Mouse (Mus musculus): ENCODE measurements around the gene Cadm1. TPM values are rescaled to one million over a fixed set of nuclear protein-coding genes. Genes with fewer than 3 reads are reported as not detected.

Cadm1 gene
- polyA plus RNA-seq, 1 experiment from 2014 or later, result 150 TPM

DNA sequence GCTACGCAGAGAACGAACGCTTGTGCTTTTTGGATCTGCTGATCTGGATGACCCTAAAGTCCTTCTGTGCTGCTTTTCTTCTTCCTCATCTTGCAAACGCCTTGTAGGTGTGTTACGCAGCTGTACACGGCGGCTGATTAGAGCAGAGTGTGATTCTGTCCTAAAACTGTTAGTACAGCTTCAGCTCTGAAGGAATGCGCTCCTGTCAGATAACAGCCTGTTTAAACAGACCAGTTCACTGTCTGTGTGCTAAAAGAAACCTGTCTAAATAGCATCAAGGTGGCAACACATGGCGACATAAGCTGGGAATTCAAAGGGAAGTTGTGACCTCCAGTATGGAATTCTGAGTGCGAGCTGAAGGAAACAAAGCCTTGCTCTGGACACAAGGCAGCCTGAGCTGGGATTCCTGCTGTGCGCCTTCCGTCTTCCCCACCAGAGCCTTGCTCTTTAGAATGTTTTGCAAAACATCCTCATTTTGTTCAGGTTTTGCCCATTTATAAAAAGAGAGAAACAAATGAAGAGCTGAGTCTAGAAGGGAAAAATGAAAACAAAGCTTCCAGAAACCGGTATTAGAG, 273.6 kb downstream of the Cadm1 start:
- Histone ChIP-seq H3K9ac (ENCODE audit: low read depth, low read length) (no peak overlapping the region), H3K4me2 (replicated peaks; ENCODE audit: low read depth, low read length) (no peak overlapping the region), H3K9me3 (ENCODE audit: control insufficient read depth, low read length) (no peaks in the 10 kb centered on the region), H3K4me1 (replicated peaks; ENCODE audit: control insufficient read depth, insufficient read depth, low read length) (peaks cover 5% of the 10 kb centered on the region; the same call in 1 of the 2 replicates), H3K27ac (ENCODE audit: low read depth, low read length) (no peak overlapping the region), H3K4me3 (ENCODE audit: low read depth, low read length) (no peak overlapping the region), H3K36me3 (ENCODE audit: control insufficient read depth, insufficient read depth, low read length) (no peaks in the 10 kb centered on the region), H3K27me3 (ENCODE audit: control insufficient read depth, insufficient read depth, low read length) (no peaks in the 10 kb centered on the region)
- ATAC-seq (ENCODE audit: low FRiP score), result no peak
- 56% methylated on average over 13 of the region's 13 CpGs for WGBS
- DNase-seq (ENCODE audit: low spot score), result peak; percentile 6

GRCm38 (mm10) chr9:47805658-47806057, 275.7 kb downstream of the Cadm1 start:
- no peak for ATAC-seq (ENCODE audit: low FRiP score)
- Histone ChIP-seq H3K4me1 (replicated peaks; ENCODE audit: control insufficient read depth, insufficient read depth, low read length) (peaks cover 5% of the 10 kb centered on the region; the same call in 1 of the 2 replicates), H3K27me3 (ENCODE audit: control insufficient read depth, insufficient read depth, low read length) (no peaks in the 10 kb centered on the region), H3K4me2 (replicated peaks; ENCODE audit: low read depth, low read length) (no peak overlapping the region), H3K27ac (ENCODE audit: low read depth, low read length) (no peak overlapping the region), H3K9ac (ENCODE audit: low read depth, low read length) (no peak overlapping the region), H3K4me3 (ENCODE audit: low read depth, low read length) (no peak overlapping the region), H3K9me3 (ENCODE audit: control insufficient read depth, low read length) (no peaks in the 10 kb centered on the region), H3K36me3 (ENCODE audit: control insufficient read depth, insufficient read depth, low read length) (no peaks in the 10 kb centered on the region)
- 69% methylated on average over 7 of the region's 7 CpGs for WGBS
- DNase-seq (ENCODE audit: low spot score), result no peak

DNA sequence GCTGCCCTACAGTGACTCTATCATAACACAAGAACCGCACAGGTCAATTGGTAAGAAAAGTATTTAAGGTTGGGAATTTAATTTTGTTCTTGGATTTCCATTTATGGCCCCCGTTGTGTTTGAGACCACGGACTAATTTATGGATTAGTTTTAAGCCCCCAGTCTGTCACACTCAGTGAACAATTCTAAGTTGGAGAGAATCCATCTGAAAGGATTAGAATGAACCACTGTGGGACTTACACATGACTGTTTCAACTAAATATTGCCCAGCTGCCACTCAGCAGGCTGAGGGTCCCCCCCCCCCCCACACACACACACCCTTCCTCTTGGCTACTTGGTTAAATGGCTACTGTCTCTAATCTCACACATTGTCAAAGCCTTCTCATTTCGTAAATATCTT, 295.7 kb downstream of the Cadm1 start:
- WGBS, result 86% methylated on average over 4 of the region's 4 CpGs
- H3K4me3 ChIP-seq (ENCODE audit: low read depth, low read length), result no peak overlapping the region
- no peak for DNase-seq (ENCODE audit: low spot score)
- H3K27ac ChIP-seq (ENCODE audit: low read depth, low read length), result no peak overlapping the region
- H3K36me3 ChIP-seq (ENCODE audit: control insufficient read depth, insufficient read depth, low read length), result no peaks in the 10 kb centered on the region
- H3K4me1 ChIP-seq (replicated peaks; ENCODE audit: control insufficient read depth, insufficient read depth, low read length), result no peaks in the 10 kb centered on the region; the same call in 1 of the 2 replicates
- H3K9ac ChIP-seq (ENCODE audit: low read depth, low read length), result no peak overlapping the region
- H3K27me3 ChIP-seq (ENCODE audit: control insufficient read depth, insufficient read depth, low read length), result no peaks in the 10 kb centered on the region
- ATAC-seq (ENCODE audit: low FRiP score), result no peak
- no peaks in the 10 kb centered on the region for H3K9me3 ChIP-seq (ENCODE audit: control insufficient read depth, low read length)
- no peak overlapping the region for H3K4me2 ChIP-seq (replicated peaks; ENCODE audit: low read depth, low read length)

DNA sequence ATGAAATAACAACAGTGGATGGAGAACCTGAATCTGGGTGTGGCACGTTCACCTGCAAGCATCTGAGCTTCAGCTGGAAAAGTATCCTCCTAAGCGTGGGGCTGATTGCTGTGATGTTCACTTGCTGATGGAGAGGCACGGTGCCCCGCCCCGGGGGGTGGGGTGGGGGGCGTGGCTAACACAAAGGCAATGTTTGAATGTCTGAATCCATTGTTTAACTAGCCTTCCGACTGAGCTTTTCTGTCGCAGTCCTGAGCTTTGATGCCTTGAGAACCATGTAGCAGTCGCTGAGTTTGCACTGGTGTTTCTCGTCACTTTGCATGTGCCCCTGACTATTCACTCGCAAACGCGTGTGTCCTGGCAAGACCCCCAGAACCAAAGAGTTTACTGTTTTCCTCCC, 298.8 kb downstream of the Cadm1 start:
- H3K4me3 ChIP-seq (ENCODE audit: low read depth, low read length), result no peak overlapping the region; the same call in 1 of the 2 replicates
- no peaks in the 10 kb centered on the region; the same call in 1 of the 2 replicates for H3K4me1 ChIP-seq (replicated peaks; ENCODE audit: control insufficient read depth, insufficient read depth, low read length)
- 5% methylated on average over 13 of the region's 13 CpGs for WGBS
- no peak overlapping the region for H3K27ac ChIP-seq (ENCODE audit: low read depth, low read length)
- H3K4me2 ChIP-seq (replicated peaks; ENCODE audit: low read depth, low read length), result peak overlapping the region; percentile 43
- peak overlapping the region; percentile 38; the same call in 1 of the 2 replicates for H3K9ac ChIP-seq (ENCODE audit: low read depth, low read length)
- peak; percentile 69 for DNase-seq (ENCODE audit: low spot score)
- ATAC-seq (ENCODE audit: low FRiP score), result no peak; the same call in 1 of the 2 replicates
- no peaks in the 10 kb centered on the region for H3K27me3 ChIP-seq (ENCODE audit: control insufficient read depth, insufficient read depth, low read length)
- H3K9me3 ChIP-seq (ENCODE audit: control insufficient read depth, low read length), result no peaks in the 10 kb centered on the region
- no peaks in the 10 kb centered on the region for H3K36me3 ChIP-seq (ENCODE audit: control insufficient read depth, insufficient read depth, low read length)

DNA sequence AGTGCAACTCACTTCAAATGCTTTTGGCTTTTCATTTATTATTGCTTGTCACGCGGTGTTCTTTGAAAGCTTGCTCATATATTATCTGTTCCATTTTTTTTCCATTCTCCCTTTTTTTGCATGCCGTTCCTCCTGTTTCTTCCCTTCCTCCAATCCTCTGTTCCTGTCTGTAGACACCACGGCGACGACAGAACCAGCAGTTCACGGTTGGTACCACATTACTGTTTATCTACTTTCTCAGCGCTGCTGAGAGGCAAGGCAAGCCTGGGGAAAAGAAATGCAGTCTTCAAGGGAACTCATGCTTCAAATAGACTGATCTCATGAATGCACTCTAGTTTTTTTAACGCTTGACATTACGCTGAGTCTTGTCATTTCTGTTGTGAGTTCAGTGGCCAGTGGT, 299.2 kb downstream of the Cadm1 start:
- no peaks in the 10 kb centered on the region for H3K9me3 ChIP-seq (ENCODE audit: control insufficient read depth, low read length)
- no peak overlapping the region; the same call in 1 of the 2 replicates for H3K4me3 ChIP-seq (ENCODE audit: low read depth, low read length)
- WGBS, result 42% methylated on average over 10 of the region's 10 CpGs
- H3K4me2 ChIP-seq (replicated peaks; ENCODE audit: low read depth, low read length), result peak overlapping the region; percentile 43
- no peaks in the 10 kb centered on the region; the same call in 1 of the 2 replicates for H3K4me1 ChIP-seq (replicated peaks; ENCODE audit: control insufficient read depth, insufficient read depth, low read length)
- no peaks in the 10 kb centered on the region for H3K27me3 ChIP-seq (ENCODE audit: control insufficient read depth, insufficient read depth, low read length)
- H3K9ac ChIP-seq (ENCODE audit: low read depth, low read length), result peak overlapping the region; percentile 38; the same call in 1 of the 2 replicates
- ATAC-seq (ENCODE audit: low FRiP score), result no peak
- H3K36me3 ChIP-seq (ENCODE audit: control insufficient read depth, insufficient read depth, low read length), result no peaks in the 10 kb centered on the region
- DNase-seq (ENCODE audit: low spot score), result no peak
- no peak overlapping the region for H3K27ac ChIP-seq (ENCODE audit: low read depth, low read length)

DNA sequence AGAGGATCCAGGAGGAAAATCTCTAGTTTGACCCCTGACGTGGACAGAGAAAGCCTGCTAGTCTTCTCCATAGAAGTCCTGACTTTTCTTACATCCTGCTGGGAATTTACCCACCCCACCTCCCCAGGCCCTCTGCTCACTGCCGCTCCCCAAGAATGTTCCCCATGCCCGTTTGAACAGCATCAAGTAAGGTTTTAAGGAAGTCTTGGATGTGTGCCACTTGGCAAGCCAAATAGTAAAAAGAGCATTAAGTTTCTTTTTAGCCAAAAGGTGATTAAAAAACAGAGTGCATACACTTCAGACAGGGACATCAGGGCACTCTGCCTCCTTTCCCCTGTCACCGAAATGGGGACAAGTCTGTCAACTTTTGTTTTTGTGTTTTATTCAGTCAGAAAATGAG, 299.9 kb downstream of the Cadm1 start:
- H3K4me2 ChIP-seq (replicated peaks; ENCODE audit: low read depth, low read length), result no peak overlapping the region
- DNase-seq (ENCODE audit: low spot score) (no peak), ATAC-seq (ENCODE audit: low FRiP score) (no peak)
- no peak overlapping the region for H3K9ac ChIP-seq (ENCODE audit: low read depth, low read length)
- H3K4me3 ChIP-seq (ENCODE audit: low read depth, low read length), result no peak overlapping the region
- H3K4me1 ChIP-seq (replicated peaks; ENCODE audit: control insufficient read depth, insufficient read depth, low read length), result no peaks in the 10 kb centered on the region; the same call in 1 of the 2 replicates
- no peak overlapping the region for H3K27ac ChIP-seq (ENCODE audit: low read depth, low read length)
- H3K27me3 ChIP-seq (ENCODE audit: control insufficient read depth, insufficient read depth, low read length), result no peaks in the 10 kb centered on the region
- H3K9me3 ChIP-seq (ENCODE audit: control insufficient read depth, low read length), result no peaks in the 10 kb centered on the region
- WGBS, result 57% methylated on average over 4 of the region's 4 CpGs
- H3K36me3 ChIP-seq (ENCODE audit: control insufficient read depth, insufficient read depth, low read length), result no peaks in the 10 kb centered on the region

GRCm38 (mm10) chr9:47831412-47831811, 301.4 kb downstream of the Cadm1 start:
- DNase-seq (ENCODE audit: low spot score) (no peak), ATAC-seq (ENCODE audit: low FRiP score) (no peak)
- Histone ChIP-seq H3K4me1 (replicated peaks; ENCODE audit: control insufficient read depth, insufficient read depth, low read length) (no peaks in the 10 kb centered on the region; the same call in 1 of the 2 replicates), H3K27ac (ENCODE audit: low read depth, low read length) (no peak overlapping the region), H3K27me3 (ENCODE audit: control insufficient read depth, insufficient read depth, low read length) (no peaks in the 10 kb centered on the region), H3K36me3 (ENCODE audit: control insufficient read depth, insufficient read depth, low read length) (no peaks in the 10 kb centered on the region), H3K4me3 (ENCODE audit: low read depth, low read length) (no peak overlapping the region), H3K9ac (ENCODE audit: low read depth, low read length) (no peak overlapping the region), H3K9me3 (ENCODE audit: control insufficient read depth, low read length) (no peaks in the 10 kb centered on the region), H3K4me2 (replicated peaks; ENCODE audit: low read depth, low read length) (no peak overlapping the region)
- 65% methylated on average over 4 of the region's 4 CpGs for WGBS

- 14% methylated on average over 6 of the region's 8 CpGs for WGBS
- H3K27ac ChIP-seq (ENCODE audit: low read depth, low read length), result no peak overlapping the region
- H3K27me3 ChIP-seq (ENCODE audit: control insufficient read depth, insufficient read depth, low read length), result no peaks in the 10 kb centered on the region
- no peaks in the 10 kb centered on the region for H3K36me3 ChIP-seq (ENCODE audit: control insufficient read depth, insufficient read depth, low read length)
- peak; percentile 63; the same call in 1 of the 2 replicates for ATAC-seq (ENCODE audit: low FRiP score)
- DNase-seq (ENCODE audit: low spot score), result no peak
- no peak overlapping the region for H3K9ac ChIP-seq (ENCODE audit: low read depth, low read length)
- H3K4me1 ChIP-seq (replicated peaks; ENCODE audit: control insufficient read depth, insufficient read depth, low read length), result peaks cover 7% of the 10 kb centered on the region; the same call in 1 of the 2 replicates
- H3K9me3 ChIP-seq (ENCODE audit: control insufficient read depth, low read length), result no peaks in the 10 kb centered on the region
- no peak overlapping the region for H3K4me2 ChIP-seq (replicated peaks; ENCODE audit: low read depth, low read length)
- H3K4me3 ChIP-seq (ENCODE audit: low read depth, low read length), result no peak overlapping the region
These were observed 308.2 kb downstream of the Cadm1 start for GRCm38 (mm10) chr9:47838170-47838569.
